Mouse (Mus musculus) heart, postnatal 0 days (tissue): ENCODE measurements around the gene Foxp4. TPM values are rescaled to one million over a fixed set of nuclear protein-coding genes. Genes with fewer than 3 reads are reported as not detected.
A peak's percentile ranks its signal among the peaks of the same experiment; 100 is the strongest.

Experiments
- ATAC-seq: fragments of 200-750 bp; cut with Nextera tagmentation; 2 replicates; pipeline ENCODE4 v1.8.0; 2017; ENCODE audit warnings: low read depth, moderate number of reproducible peaks, moderate library complexity; ENCODE audit not compliant: insufficient read depth
- DNase-seq: peaks from one replicate; pipeline ENCODE4 v3.0.0-alpha.2; 2016; ENCODE audit warnings: low spot score
- H3K27ac ChIP-seq: fragments of 300-500 bp; sonication (generic); 2 replicates; pipeline ENCODE4 v1.5.1; 2014; ENCODE audit warnings: low read depth, mild to moderate bottlenecking
- H3K27me3 ChIP-seq: fragments of 300-500 bp; sonication (generic); 2 replicates; pipeline ENCODE4 v1.6.1; 2014; ENCODE audit warnings: low read length, mixed read lengths; ENCODE audit not compliant: control insufficient read depth, insufficient read depth
- H3K36me3 ChIP-seq: fragments of 300-500 bp; sonication (generic); replicated peaks from 2 replicates; pipeline ENCODE4 v1.6.1; 2014; ENCODE audit warnings: low read length, mixed read lengths; ENCODE audit not compliant: control insufficient read depth, insufficient read depth
- H3K4me1 ChIP-seq: fragments of 300-500 bp; sonication (generic); 2 replicates; pipeline ENCODE4 v1.6.1; 2014; ENCODE audit warnings: antibody characterized with exemption; ENCODE audit not compliant: control insufficient read depth, insufficient read depth
- H3K4me2 ChIP-seq: fragments of 300-500 bp; sonication (generic); 2 replicates; pipeline ENCODE4 v1.6.1; 2014; ENCODE audit warnings: low read depth, mild to moderate bottlenecking, low read length, moderate library complexity
- H3K4me3 ChIP-seq: fragments of 300-500 bp; sonication (generic); 2 replicates; pipeline ENCODE4 v1.5.1; 2014; ENCODE audit warnings: low read depth, low read length
- H3K9ac ChIP-seq: fragments of 300-500 bp; sonication (generic); replicated peaks from 2 replicates; pipeline ENCODE4 v1.6.1; 2014; ENCODE audit warnings: low read depth, low read length, mixed read lengths
- H3K9me3 ChIP-seq: fragments of 300-500 bp; sonication (generic); replicated peaks from 2 replicates; pipeline ENCODE4 v1.6.1; 2016; ENCODE audit warnings: low read length; ENCODE audit not compliant: control insufficient read depth
- CTCF ChIP-seq: IDR thresholded peaks from 2 replicates; pipeline ENCODE4 v1.5.1; 2016; ENCODE audit warnings: antibody characterized with exemption, control low read depth, low read depth
- EP300 ChIP-seq: IDR thresholded peaks from 2 replicates; pipeline ENCODE4 v1.6.1; 2016; ENCODE audit warnings: antibody characterized with exemption, low read depth
- WGBS: fragments of 180-500 bp; shearing (Covaris S2); extraction: QIAGEN DNeasy Blood & Tissue Kit; methylation state at CpG from one replicate; pipeline ENCODE4 v1.1.7; 2014; 5-methylcytosine and 5-hydroxymethylcytosine counted together
- polyA plus RNA-seq: library from polyadenylated mRNA; unstranded; fragments of >200 nt; fragmentation: Nextera tagmentation; extraction: Ambion mirVana; gene quantifications from 2 replicates; pipeline ENCODE4 v1.2.1, GENCODE M21; 2015
- total RNA-seq: library from RNA; depleted of rRNA; stranded (reverse); fragments of >200 nt; gene quantifications from 2 replicates; pipeline ENCODE4 v1.2.3, GENCODE M21; 2014; ENCODE audit warnings: low replicate concordance

Foxp4 gene
- total and polyA plus RNA-seq, 2 experiments from 2014 or later, result 3.3 to 21.0 TPM

DNA sequence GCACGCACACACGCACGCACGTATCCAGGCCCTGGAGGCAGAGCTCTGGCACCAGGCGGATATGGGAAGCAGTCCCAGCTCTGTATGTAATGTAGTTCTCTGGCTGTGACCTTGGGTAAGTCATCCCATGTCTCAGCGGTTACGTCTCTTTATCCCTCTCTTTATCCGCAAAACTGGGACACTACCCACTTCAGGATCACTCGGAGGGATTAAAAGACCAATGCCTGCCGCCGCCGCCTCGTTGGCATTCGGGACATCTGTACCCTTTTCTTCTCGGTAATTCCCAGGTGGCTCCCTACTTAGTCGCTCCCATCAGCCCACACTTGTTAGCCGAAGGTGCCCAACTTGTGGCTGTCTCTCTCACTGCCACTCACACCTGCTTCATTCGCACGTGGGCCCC, 35.2 kb downstream of the Foxp4 start:
- Histone ChIP-seq H3K27ac (no peak overlapping the region), H3K4me1 (no peaks in the 10 kb centered on the region), H3K9me3 (no peaks in the 10 kb centered on the region), H3K27me3 (no peaks in the 10 kb centered on the region), H3K4me3 (no peak overlapping the region), H3K36me3 (peaks cover 5% of the 10 kb centered on the region; the same call in 1 of the 2 replicates), H3K4me2 (no peak overlapping the region), H3K9ac (no peak overlapping the region)
- DNase-seq (no peak), ATAC-seq (no peak)
- no peak for TF ChIP-seq CTCF
- no peak for TF ChIP-seq EP300
- 65% methylated on average over 19 of the region's 19 CpGs for WGBS

DNA sequence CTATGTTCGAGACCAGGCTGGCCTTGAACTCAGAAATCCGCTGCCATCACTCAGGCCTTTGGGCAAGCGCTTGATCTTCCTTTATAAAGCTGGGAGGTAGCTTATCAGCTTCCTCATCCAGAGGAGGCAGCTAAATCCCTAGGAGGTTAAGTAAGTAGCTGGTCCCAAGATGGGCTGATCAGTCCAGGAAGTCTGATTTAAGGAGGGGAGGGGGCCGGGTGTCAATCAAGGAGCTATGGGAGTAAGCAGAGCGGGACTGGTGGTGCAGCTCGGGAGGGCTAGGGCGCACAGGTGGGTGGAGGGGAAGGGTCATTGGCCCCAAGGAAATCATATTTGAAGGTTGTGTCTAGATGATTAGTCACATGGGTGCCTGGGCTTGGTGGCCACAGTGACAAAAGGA, 35.8 kb downstream of the Foxp4 start:
- WGBS, result 87% methylated on average over 7 of the region's 7 CpGs
- TF ChIP-seq EP300 (no peak), CTCF (no peak)
- no peaks in the 10 kb centered on the region for H3K4me1 ChIP-seq
- no peak for DNase-seq
- no peaks in the 10 kb centered on the region for H3K27me3 ChIP-seq
- H3K36me3 ChIP-seq, result 0 out of 2 replicates have a peak, but pooled peaks cover 1% of the 10 kb centered on the region
- no peak for ATAC-seq
- H3K4me2 ChIP-seq, result no peak overlapping the region
- no peak overlapping the region for H3K9ac ChIP-seq
- no peaks in the 10 kb centered on the region for H3K9me3 ChIP-seq
- H3K27ac ChIP-seq, result no peak overlapping the region
- H3K4me3 ChIP-seq, result no peak overlapping the region

DNA sequence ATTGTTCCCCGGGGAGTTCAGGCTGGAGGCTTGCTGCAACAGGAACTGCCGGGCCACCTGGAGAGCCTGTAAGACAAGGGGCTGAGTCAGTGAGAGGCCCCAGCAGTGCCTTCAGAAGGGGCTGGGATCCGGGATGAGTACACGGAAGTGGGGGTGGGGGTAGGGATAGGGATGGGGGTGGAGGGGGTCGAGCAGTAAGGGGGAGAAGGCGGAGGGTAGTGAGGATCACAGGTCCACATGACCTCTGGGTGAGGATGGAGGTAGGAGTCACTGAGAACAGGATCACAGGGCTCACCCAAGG, 36.3 kb downstream of the Foxp4 start:
- Histone ChIP-seq H3K9ac (no peak overlapping the region), H3K27me3 (no peaks in the 10 kb centered on the region), H3K4me2 (no peak overlapping the region; the same call in 1 of the 2 replicates), H3K27ac (peak overlapping the region; percentile 40; the same call in 1 of the 2 replicates), H3K36me3 (no peaks in the 10 kb centered on the region), H3K4me1 (no peaks in the 10 kb centered on the region), H3K9me3 (no peaks in the 10 kb centered on the region), H3K4me3 (no peak overlapping the region)
- 25% methylated on average over 6 of the region's 6 CpGs for WGBS
- TF ChIP-seq EP300, result no peak
- TF ChIP-seq CTCF, result no peak
- ATAC-seq (no peak), DNase-seq (no peak)

DNA sequence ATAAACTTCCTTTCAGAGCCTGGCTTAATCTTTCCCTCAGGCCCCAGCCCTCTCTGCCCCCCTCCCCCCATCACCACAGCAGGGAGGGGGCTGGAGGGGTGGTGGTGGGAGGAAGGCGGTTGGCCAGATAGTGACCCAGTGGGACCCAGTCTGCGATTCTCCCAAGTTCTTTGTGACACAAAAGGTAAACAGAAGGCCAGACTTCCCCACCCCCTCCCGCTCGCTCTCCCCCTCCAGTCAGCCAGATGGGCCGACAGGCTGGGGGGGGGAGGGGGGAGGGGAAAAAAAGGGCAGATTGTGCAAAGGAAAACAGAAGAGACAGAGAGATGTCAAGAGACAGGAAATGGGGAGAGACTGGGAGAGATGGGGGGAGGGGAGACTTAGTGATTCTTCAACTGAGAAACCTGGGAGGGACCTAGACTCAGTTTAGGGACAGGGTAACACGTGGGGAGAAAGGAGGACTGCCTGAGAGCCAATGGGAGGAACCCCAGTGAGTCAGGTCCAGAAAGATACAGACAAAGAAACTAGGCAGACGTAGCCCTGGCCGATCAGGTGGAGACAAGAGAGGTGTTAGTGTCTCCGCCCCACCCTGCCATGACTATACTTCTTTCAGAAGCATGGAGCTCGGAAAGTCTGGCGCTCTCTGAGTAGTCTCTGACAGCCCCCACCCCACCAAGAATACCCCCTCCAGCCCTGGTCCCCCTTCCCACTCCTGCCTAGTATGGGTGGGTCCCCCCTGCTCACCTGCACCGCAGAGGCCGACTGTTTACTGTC, 36.9 kb downstream of the Foxp4 start:
- H3K4me1 ChIP-seq, result no peaks in the 10 kb centered on the region
- 41% methylated on average over 13 of the region's 13 CpGs for WGBS
- no peak for TF ChIP-seq CTCF
- no peak for TF ChIP-seq EP300

DNA sequence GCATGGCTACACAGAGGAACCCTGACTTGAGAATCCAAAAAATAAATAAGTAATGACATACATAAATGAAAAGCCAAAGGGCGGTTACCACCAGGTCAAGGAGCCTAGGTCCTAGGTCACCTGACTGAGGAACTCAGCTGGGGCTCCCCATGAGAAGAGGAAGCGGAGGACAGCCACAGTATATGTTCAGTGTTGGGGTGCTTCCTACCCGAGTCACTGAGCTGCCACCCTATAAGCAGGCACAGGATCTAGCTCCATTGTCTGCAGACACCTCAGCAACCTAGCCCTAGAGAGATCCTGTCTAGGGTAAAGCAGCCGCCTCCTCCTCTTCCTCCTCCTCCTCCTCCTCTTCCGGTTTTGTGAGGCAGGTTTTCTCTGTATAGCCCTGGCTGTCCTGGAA, 41.3 kb downstream of the Foxp4 start:
- no peaks in the 10 kb centered on the region for H3K36me3 ChIP-seq
- H3K27ac ChIP-seq, result no peak overlapping the region
- DNase-seq (no peak), ATAC-seq (no peak)
- H3K9me3 ChIP-seq, result no peaks in the 10 kb centered on the region
- TF ChIP-seq EP300 (no peak), CTCF (no peak)
- peaks cover 9% of the 10 kb centered on the region for H3K4me1 ChIP-seq
- no peak overlapping the region for H3K9ac ChIP-seq
- H3K4me3 ChIP-seq, result no peak overlapping the region
- no peak overlapping the region for H3K4me2 ChIP-seq
- 78% methylated on average over 5 of the region's 5 CpGs for WGBS
- no peaks in the 10 kb centered on the region for H3K27me3 ChIP-seq

More for the DNA sequence above, 36.9 kb downstream of the Foxp4 start:
- Histone ChIP-seq H3K9me3 (no peaks in the 10 kb centered on the region), H3K9ac (no peak overlapping the region), H3K36me3 (no peaks in the 10 kb centered on the region), H3K4me2 (no peak overlapping the region; the same call in 1 of the 2 replicates), H3K27ac (peak overlapping the region; percentile 40; the same call in 1 of the 2 replicates), H3K27me3 (no peaks in the 10 kb centered on the region), H3K4me3 (no peak overlapping the region)
- DNase-seq (no peak), ATAC-seq (0 out of 2 replicates have a peak, but pooled peaks have one; percentile 12)

DNA sequence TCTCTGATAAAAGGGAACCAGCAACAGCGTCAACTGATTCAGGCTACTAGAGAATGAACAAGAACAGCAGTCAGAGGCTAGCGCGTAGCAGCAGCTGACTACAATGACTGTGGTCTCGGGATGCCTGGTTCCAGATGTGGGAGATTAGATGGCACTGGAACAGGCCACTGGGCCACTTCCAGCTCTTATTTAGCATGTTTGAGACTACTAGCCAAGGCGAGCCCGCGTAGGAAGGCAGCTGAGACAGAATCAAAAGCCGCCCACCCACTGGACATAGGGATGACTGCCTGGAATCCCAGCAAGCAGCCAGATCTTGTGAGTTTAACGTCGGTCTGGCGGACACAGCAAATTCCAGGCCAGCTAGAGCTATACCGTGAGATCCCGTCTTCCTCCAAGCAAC, 43.1 kb downstream of the Foxp4 start:
- H3K9me3 ChIP-seq, result no peaks in the 10 kb centered on the region
- ATAC-seq, result no peak
- TF ChIP-seq EP300 (no peak), CTCF (no peak)
- H3K4me2 ChIP-seq, result no peak overlapping the region
- no peaks in the 10 kb centered on the region for H3K27me3 ChIP-seq
- peaks cover 9% of the 10 kb centered on the region for H3K4me1 ChIP-seq
- DNase-seq, result no peak
- H3K9ac ChIP-seq, result no peak overlapping the region
- H3K4me3 ChIP-seq, result no peak overlapping the region
- 72% methylated on average over 13 of the region's 13 CpGs for WGBS
- no peaks in the 10 kb centered on the region for H3K36me3 ChIP-seq
- no peak overlapping the region for H3K27ac ChIP-seq
